Mouse (Mus musculus): ENCODE results near the gene Hspa4.

The Hspa4 gene

DNA sequence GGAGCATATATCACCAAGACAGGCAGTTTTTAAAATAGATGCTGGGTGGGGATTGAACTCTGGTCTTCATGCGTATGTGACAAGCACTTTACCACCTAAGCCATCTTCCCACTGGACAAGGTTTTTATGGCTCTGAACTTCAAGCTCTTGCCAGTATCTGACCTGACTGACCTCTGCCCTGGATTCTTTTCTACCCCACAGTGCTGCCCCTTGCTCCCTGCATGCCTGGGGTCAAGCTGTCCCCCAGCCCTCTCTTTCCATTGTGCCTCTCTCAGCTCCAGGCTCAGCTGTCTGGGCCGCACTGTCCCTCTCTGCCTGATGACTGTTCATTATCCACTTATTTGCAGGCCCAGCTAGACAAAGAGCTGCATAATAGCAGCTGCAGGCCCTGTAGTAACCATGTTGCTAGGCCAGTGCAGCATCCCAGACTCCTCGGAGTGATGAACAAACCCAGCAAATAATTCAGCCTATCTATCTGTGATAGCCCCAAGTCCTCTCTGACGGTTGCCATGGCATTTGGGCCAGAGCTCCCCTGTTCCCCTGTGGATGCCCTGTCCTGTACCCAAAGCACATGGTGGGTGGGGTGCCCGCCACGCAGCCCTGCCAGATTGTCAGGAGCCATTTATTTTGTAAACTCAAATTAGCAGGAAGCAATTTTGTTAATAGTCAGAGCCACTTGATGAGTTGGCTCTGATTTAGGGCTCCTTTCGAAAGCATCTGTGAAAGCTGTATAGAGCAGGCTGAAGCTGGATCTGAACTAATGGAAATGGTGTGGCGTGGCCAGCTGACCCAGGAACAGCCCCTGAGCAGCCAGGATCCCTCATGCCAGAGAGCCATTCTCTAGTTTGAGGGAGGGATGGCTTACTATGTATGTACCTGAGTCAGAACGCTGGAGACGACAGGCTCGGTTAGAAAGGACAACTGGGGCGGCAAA lies 47.8 kb downstream of the Hspa4 start:
- no peak for DNase-seq (ENCODE audit: low spot score)

GRCm38 (mm10) chr11:53250796-53251195 lies 49.5 kb downstream of the Hspa4 start:
- DNase-seq (ENCODE audit: low spot score): no peak

DNA sequence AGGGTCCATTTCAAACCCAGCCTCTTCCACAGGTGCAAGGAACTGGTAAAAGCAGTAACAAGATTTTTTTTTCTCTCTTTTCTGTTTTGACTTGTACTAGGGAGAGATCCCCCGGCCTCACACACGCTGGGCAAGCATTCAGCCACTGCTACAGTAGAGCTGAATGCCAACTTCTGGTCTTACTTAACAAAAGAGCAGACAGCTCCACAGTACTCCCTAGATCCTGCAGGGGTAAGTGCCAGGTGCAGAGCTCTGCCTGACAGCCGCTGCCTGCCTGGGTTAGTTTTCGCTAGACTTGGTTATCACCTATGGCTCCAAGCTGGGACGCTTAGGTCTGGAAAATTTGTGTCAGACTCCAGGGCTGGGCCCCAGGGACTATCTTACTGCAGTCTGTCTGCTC lies 50.6 kb downstream of the Hspa4 start:
- DNase-seq (ENCODE audit: low spot score): no peak

- DNase-seq (ENCODE audit: low spot score): no peak
These were observed 54.7 kb downstream of the Hspa4 start for GRCm38 (mm10) chr11:53245561-53245960.

DNA sequence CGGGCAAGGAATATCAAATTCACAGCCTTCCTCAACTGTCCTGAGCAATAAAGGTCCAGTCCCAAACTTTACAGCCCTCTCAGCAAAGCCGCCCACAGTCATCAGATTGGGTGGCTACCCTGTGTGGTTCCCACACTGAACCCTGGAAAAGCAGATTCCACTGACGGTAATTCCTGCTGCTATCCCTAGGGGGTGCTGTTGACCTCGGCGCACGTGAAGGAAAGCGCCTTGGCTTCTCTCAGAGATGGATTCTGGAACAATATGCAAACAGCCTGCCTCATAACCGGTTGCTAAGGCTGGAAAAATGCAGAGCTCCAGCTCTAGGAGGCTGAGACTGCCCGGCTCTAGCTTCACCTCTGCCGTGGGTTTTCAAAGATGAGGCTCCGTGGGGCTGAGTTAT lies 57.1 kb downstream of the Hspa4 start:
- peak; percentile 32 for DNase-seq (ENCODE audit: low spot score)

- DNase-seq (ENCODE audit: low spot score): no peak
These were observed 66.7 kb downstream of the Hspa4 start for GRCm38 (mm10) chr11:53233590-53233989.

- DNase-seq (ENCODE audit: low spot score): no peak
These were observed 68.4 kb downstream of the Hspa4 start for GRCm38 (mm10) chr11:53231836-53232235.

GRCm38 (mm10) chr11:53229011-53229410 lies 71.2 kb downstream of the Hspa4 start:
- no peak for DNase-seq (ENCODE audit: low spot score)

GRCm38 (mm10) chr11:53210876-53211275 lies 89.4 kb downstream of the Hspa4 start:
- no peak for DNase-seq (ENCODE audit: low spot score)

All from ovary, postnatal 36 days (tissue).